Mouse (Mus musculus) lung, embryonic 16.5 days (tissue): ENCODE results near the gene Tesc. TPM values are rescaled to one million over a fixed set of nuclear protein-coding genes. Genes with fewer than 3 reads are reported as not detected.

Source experiments
- ATAC-seq: fragments of 200-750 bp; cut with Nextera tagmentation; 2 replicates; pipeline ENCODE4 v1.8.0; 2017; ENCODE audit warnings: low read depth, mild to moderate bottlenecking, moderate library complexity
- H3K27ac ChIP-seq: fragments of 300-500 bp; sonication (generic); 2 replicates; pipeline ENCODE4 v1.5.1; 2014; ENCODE audit warnings: mild to moderate bottlenecking, control low read depth, low read length
- H3K27me3 ChIP-seq: fragments of 300-500 bp; sonication (generic); 2 replicates; pipeline ENCODE4 v1.6.1; 2014; ENCODE audit warnings: low read depth, low read length, mixed read lengths; ENCODE audit not compliant: control insufficient read depth, insufficient read depth
- H3K36me3 ChIP-seq: fragments of 300-500 bp; sonication (generic); 2 replicates; pipeline ENCODE4 v1.6.1; 2014; ENCODE audit warnings: low read length; ENCODE audit not compliant: control insufficient read depth, insufficient read depth
- H3K4me1 ChIP-seq: fragments of 300-500 bp; sonication (generic); replicated peaks from 2 replicates; pipeline ENCODE4 v1.6.1; 2014; ENCODE audit warnings: low read length, mixed read lengths; ENCODE audit not compliant: control insufficient read depth, insufficient read depth
- H3K4me2 ChIP-seq: fragments of 300-500 bp; sonication (generic); 2 replicates; pipeline ENCODE4 v1.6.1; 2014; ENCODE audit warnings: low read depth, low read length, control low read depth
- H3K4me3 ChIP-seq: fragments of 300-500 bp; sonication (generic); 2 replicates; pipeline ENCODE4 v1.5.1; 2014; ENCODE audit warnings: mild to moderate bottlenecking, low read length, control low read depth
- H3K9ac ChIP-seq: fragments of 300-500 bp; sonication (generic); 2 replicates; pipeline ENCODE4 v1.6.1; 2014; ENCODE audit warnings: low read length, control low read depth
- H3K9me3 ChIP-seq: fragments of 300-500 bp; sonication (generic); 2 replicates; pipeline ENCODE4 v1.6.1; 2016; ENCODE audit warnings: low read length; ENCODE audit not compliant: control insufficient read depth
- WGBS: fragments of 180-500 bp; shearing (Covaris S2); extraction: QIAGEN DNeasy Blood & Tissue Kit; methylation state at CpG from one replicate; pipeline ENCODE4 v1.1.7; 2014; 5-methylcytosine and 5-hydroxymethylcytosine counted together
- polyA plus RNA-seq: library from polyadenylated mRNA; unstranded; fragments of >200 nt; fragmentation: Nextera tagmentation; extraction: Ambion mirVana; gene quantifications from 2 replicates; pipeline ENCODE4 v1.2.1, GENCODE M21; 2015

Gene Tesc
- polyA plus RNA-seq, 1 experiment from 2014 or later, result 8.6 TPM

GRCm38 (mm10) chr5:118096317-118096716, 68.8 kb downstream of the Tesc start:
- no peak overlapping the region for H3K4me3 ChIP-seq
- no peak overlapping the region for H3K9ac ChIP-seq
- H3K4me1 ChIP-seq, result no peaks in the 10 kb centered on the region
- H3K9me3 ChIP-seq, result no peaks in the 10 kb centered on the region
- 89% methylated on average over 3 of the region's 3 CpGs for WGBS
- H3K27me3 ChIP-seq, result no peaks in the 10 kb centered on the region
- H3K27ac ChIP-seq, result no peak overlapping the region
- H3K4me2 ChIP-seq, result no peak overlapping the region
- H3K36me3 ChIP-seq, result peaks cover 24% of the 10 kb centered on the region
- ATAC-seq, result no peak

GRCm38 (mm10) chr5:118099069-118099869, 71.7 kb downstream of the Tesc start:
- Histone ChIP-seq H3K4me2 (no peak overlapping the region), H3K4me3 (no peak overlapping the region), H3K9ac (no peak overlapping the region), H3K9me3 (no peaks in the 10 kb centered on the region), H3K4me1 (no peaks in the 10 kb centered on the region), H3K27ac (no peak overlapping the region), H3K36me3 (peaks cover 5% of the 10 kb centered on the region; the same call in 1 of the 2 replicates), H3K27me3 (no peaks in the 10 kb centered on the region)
- peak; percentile 78 for ATAC-seq
- 61% methylated on average over 11 of the region's 11 CpGs for WGBS

GRCm38 (mm10) chr5:118099870-118100478, 72.4 kb downstream of the Tesc start:
- Histone ChIP-seq H3K4me3 (no peak overlapping the region), H3K9ac (no peak overlapping the region), H3K27me3 (no peaks in the 10 kb centered on the region), H3K36me3 (peaks cover 3% of the 10 kb centered on the region; the same call in 1 of the 2 replicates), H3K27ac (no peak overlapping the region), H3K4me1 (no peaks in the 10 kb centered on the region), H3K9me3 (no peaks in the 10 kb centered on the region), H3K4me2 (no peak overlapping the region)
- ATAC-seq, result no peak
- 75% methylated on average over 8 of the region's 8 CpGs for WGBS

- H3K27ac ChIP-seq, result no peak overlapping the region
- H3K9ac ChIP-seq, result no peak overlapping the region
- H3K4me3 ChIP-seq, result no peak overlapping the region
- no peaks in the 10 kb centered on the region for H3K9me3 ChIP-seq
- H3K27me3 ChIP-seq, result no peaks in the 10 kb centered on the region
- ATAC-seq, result no peak
- H3K4me2 ChIP-seq, result no peak overlapping the region
- H3K36me3 ChIP-seq, result no peaks in the 10 kb centered on the region
- 81% methylated on average over 8 of the region's 8 CpGs for WGBS
- H3K4me1 ChIP-seq, result peaks cover 6% of the 10 kb centered on the region; the same call in 1 of the 2 replicates
These were observed 78.0 kb downstream of the Tesc start for GRCm38 (mm10) chr5:118105536-118105935.

DNA sequence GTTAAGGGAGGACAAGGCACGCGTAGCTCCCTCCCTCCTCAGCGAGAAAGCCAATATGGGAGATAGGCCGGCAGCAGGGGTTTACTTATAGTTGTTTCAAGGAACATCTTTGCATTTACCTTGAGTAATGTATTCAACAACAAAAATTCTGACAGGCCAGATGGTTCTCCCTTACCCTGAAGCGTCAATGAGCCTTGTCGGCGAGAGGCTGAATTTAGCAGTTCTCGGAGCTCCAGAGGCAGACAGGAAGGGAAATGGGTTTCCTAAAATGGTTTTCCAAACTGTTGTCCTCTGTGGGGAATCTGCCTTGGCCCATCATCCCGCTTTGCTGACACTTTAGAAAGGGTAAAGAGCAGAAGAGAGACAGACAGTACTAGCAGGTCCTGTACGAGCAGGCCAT, 79.1 kb downstream of the Tesc start:
- Histone ChIP-seq H3K4me2 (no peak overlapping the region), H3K4me1 (peaks cover 6% of the 10 kb centered on the region; the same call in 1 of the 2 replicates), H3K27ac (no peak overlapping the region), H3K4me3 (no peak overlapping the region), H3K27me3 (no peaks in the 10 kb centered on the region), H3K9me3 (no peaks in the 10 kb centered on the region), H3K36me3 (peaks cover 8% of the 10 kb centered on the region), H3K9ac (no peak overlapping the region)
- ATAC-seq, result no peak
- 92% methylated on average over 10 of the region's 10 CpGs for WGBS

DNA sequence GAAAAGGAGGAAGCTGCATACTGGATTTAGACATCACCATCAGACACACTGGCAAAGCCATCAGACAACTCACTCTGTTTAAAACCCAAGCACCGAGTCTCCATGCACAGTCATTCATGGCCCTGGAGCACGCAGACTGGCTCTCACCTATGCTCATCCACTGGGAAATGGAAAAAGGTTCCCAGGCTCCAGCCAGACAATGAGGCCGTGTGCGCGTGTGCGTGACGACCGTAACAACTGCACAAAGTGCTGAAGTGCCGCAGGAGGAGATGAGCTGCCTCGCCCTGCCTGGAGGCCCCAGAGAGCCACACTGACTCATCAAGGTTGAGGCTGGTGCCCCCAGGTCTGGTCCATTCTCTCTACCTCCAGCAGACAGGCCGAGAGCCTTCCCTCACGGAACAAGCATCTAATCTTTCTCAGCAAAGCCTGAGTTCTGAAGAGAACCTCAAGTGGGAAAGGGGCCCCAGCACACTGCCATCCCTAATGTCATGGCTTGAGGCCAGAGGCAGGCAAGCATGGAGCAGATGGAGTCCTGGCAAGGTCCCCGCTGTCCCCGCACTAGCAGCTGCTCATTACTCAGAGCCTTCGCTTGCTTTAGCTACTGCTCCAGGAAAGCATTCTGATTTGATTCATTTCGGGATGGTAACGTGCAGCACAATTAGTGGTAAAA, 80.7 kb downstream of the Tesc start:
- H3K4me1 ChIP-seq, result peaks cover 6% of the 10 kb centered on the region; the same call in 1 of the 2 replicates
- no peaks in the 10 kb centered on the region for H3K27me3 ChIP-seq
- WGBS, result 77% methylated on average over 17 of the region's 17 CpGs
- no peak overlapping the region for H3K9ac ChIP-seq
- H3K27ac ChIP-seq, result no peak overlapping the region
- H3K36me3 ChIP-seq, result peaks cover 11% of the 10 kb centered on the region
- H3K4me2 ChIP-seq, result no peak overlapping the region
- ATAC-seq, result 0 out of 2 replicates have a peak, but pooled peaks have one; percentile 49
- no peaks in the 10 kb centered on the region for H3K9me3 ChIP-seq
- no peak overlapping the region for H3K4me3 ChIP-seq

DNA sequence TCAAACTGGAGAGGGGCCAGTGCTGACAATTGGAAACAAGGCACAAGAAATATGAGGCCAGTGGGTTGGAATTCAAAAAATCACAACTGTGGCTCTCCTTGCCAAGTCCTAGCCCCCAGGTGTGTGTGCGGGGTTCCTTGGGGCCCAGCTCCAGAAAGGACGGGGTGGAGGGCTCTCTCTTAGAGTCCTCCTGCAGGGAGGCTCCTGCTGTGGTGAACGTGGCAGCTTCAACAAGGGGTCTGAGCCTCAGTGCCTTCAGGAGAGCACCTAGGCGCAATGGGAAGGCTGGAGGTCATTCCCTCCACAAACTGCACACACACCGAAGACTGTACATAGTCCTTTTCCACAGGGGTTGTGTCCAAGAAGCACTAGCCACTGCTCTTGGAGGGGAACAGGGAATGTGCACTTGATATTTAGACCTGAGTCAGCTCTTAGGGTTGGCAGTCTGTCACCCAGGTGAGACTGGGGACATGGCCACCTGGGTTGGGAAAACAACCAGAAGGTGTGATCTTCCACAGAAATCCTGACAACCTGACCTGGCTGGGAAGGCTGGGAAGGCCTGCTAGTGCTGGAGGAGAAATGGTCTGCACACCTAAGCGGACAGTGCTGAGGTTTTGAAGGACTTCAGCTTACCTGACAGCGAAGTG, 81.4 kb downstream of the Tesc start:
- no peaks in the 10 kb centered on the region for H3K27me3 ChIP-seq
- 81% methylated on average over 7 of the region's 7 CpGs for WGBS
- H3K36me3 ChIP-seq, result peaks cover 11% of the 10 kb centered on the region
- no peak overlapping the region for H3K27ac ChIP-seq
- no peak overlapping the region for H3K4me3 ChIP-seq
- no peak overlapping the region for H3K9ac ChIP-seq
- no peak for ATAC-seq
- no peak overlapping the region for H3K4me2 ChIP-seq
- H3K4me1 ChIP-seq, result peaks cover 6% of the 10 kb centered on the region; the same call in 1 of the 2 replicates
- H3K9me3 ChIP-seq, result no peaks in the 10 kb centered on the region
